Mouse (Mus musculus): ENCODE results near the gene Fcamr.

Fcamr gene

DNA sequence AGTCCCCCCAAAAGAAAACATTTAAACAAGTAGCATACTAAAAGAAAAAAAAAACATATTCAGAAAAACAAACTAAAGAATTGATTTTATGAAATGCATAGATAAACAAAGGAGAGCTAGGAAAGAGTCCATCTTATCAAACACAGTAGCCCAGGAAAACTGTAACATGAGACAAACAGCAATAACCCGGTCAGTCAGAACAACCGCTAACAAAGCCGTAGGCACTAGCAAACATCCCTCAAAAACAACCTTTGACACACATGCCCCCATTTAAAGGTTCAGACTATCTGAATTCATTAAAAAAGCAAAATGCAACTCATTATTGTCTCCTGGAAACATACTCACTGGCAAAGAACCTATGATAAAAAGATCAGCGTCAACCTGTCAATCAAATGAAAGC, 56.8 kb downstream of the Fcamr start:
- no peak for DNase-seq

GRCm38 (mm10) chr1:130864238-130864637, 63.5 kb downstream of the Fcamr start:
- no peak for DNase-seq
